Mouse (Mus musculus): ENCODE data around the gene Mettl21a. TPM values are rescaled to one million over a fixed set of nuclear protein-coding genes. Genes with fewer than 3 reads are reported as not detected.
"Not testable (repeated sequence)": the region's sequence is repeated elsewhere in the genome, so short reads cannot be mapped to it uniquely, and the experiment has no call there.

The Mettl21a gene
- polyA plus RNA-seq, 1 experiment from 2014 or later: 13.4 TPM

GRCm38 (mm10) chr1:64614311-64614710 is 2.7 kb downstream of the Mettl21a start:
- Histone ChIP-seq H3K4me3 (no peak overlapping the region), H3K27me3 (no peaks in the 10 kb centered on the region), H3K9ac (no peak overlapping the region), H3K9me3 (replicated peaks) (no peaks in the 10 kb centered on the region), H3K27ac (no peak overlapping the region), H3K4me2 (no peak overlapping the region), H3K36me3 (0 out of 2 replicates have a peak, but pooled peaks cover 6% of the 10 kb centered on the region), H3K4me1 (replicated peaks) (peaks cover 20% of the 10 kb centered on the region)
- WGBS: 84% methylated on average over 9 of the region's 9 CpGs
- ATAC-seq (replicated peaks; ENCODE audit: insufficient number of reproducible peaks, insufficient read depth, low FRiP score, low read depth): no peak

- Histone ChIP-seq H3K4me2 (no peak overlapping the region), H3K9me3 (replicated peaks) (no peaks in the 10 kb centered on the region), H3K9ac (no peak overlapping the region), H3K27me3 (no peaks in the 10 kb centered on the region), H3K36me3 (peaks cover 22% of the 10 kb centered on the region), H3K27ac (no peak overlapping the region), H3K4me3 (no peak overlapping the region), H3K4me1 (replicated peaks) (peaks cover 1% of the 10 kb centered on the region; the same call in 1 of the 2 replicates)
- ATAC-seq (replicated peaks; ENCODE audit: insufficient number of reproducible peaks, insufficient read depth, low FRiP score, low read depth): no peak
- WGBS: 67% methylated on average over 9 of the region's 9 CpGs
Measured at GRCm38 (mm10) chr1:64609976-64610375, 7.1 kb downstream of the Mettl21a start.

- H3K27me3 ChIP-seq: no peaks in the 10 kb centered on the region
- ATAC-seq (replicated peaks; ENCODE audit: insufficient number of reproducible peaks, insufficient read depth, low FRiP score, low read depth): no peak
- no peak overlapping the region for H3K4me3 ChIP-seq
- H3K4me1 ChIP-seq (replicated peaks): no peaks in the 10 kb centered on the region
- H3K27ac ChIP-seq: no peak overlapping the region
- no peak overlapping the region for H3K9ac ChIP-seq
- H3K9me3 ChIP-seq (replicated peaks): no peaks in the 10 kb centered on the region
- no peak overlapping the region for H3K4me2 ChIP-seq
- 56% methylated on average over 4 of the region's 4 CpGs for WGBS
- peaks cover 24% of the 10 kb centered on the region for H3K36me3 ChIP-seq
Measured at GRCm38 (mm10) chr1:64609145-64609544, 7.9 kb downstream of the Mettl21a start.

DNA sequence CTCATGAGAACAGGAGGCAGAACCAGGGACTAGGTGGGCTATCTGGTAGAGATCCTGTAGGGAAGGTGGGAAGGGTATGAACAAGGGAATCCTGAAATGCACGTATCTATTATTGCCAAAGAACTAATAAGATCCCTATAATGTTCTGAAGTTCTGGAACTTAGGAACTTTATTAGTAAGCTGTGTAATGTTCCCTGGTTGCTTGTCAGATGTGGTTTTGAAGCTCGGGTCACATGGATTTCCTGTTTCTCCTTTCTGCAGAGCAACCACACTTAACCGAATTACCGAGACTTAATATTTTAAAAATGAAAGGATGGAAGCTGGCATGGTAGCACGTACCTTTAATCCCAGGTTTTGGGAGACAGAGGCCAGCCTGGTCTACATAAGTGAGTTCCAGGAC is 13.7 kb downstream of the Mettl21a start:
- no peak overlapping the region for H3K9ac ChIP-seq
- H3K27me3 ChIP-seq: no peaks in the 10 kb centered on the region
- H3K4me3 ChIP-seq: no peak overlapping the region
- H3K36me3 ChIP-seq: peaks cover 17% of the 10 kb centered on the region
- H3K4me1 ChIP-seq (replicated peaks): peaks cover 3% of the 10 kb centered on the region; the same call in 1 of the 2 replicates
- H3K27ac ChIP-seq: no peak overlapping the region
- no peaks in the 10 kb centered on the region for H3K9me3 ChIP-seq (replicated peaks)
- no peak for ATAC-seq (replicated peaks; ENCODE audit: insufficient number of reproducible peaks, insufficient read depth, low FRiP score, low read depth)
- 87% methylated on average over 5 of the region's 5 CpGs for WGBS
- no peak overlapping the region for H3K4me2 ChIP-seq

GRCm38 (mm10) chr1:64601242-64601842 is 15.7 kb downstream of the Mettl21a start:
- Histone ChIP-seq H3K36me3 (peaks cover 9% of the 10 kb centered on the region; the same call in 1 of the 2 replicates), H3K4me2 (no peak overlapping the region), H3K27me3 (no peaks in the 10 kb centered on the region), H3K4me3 (no peak overlapping the region), H3K9ac (no peak overlapping the region), H3K9me3 (replicated peaks) (no peaks in the 10 kb centered on the region), H3K4me1 (replicated peaks) (peaks cover 7% of the 10 kb centered on the region), H3K27ac (no peak overlapping the region)
- no peak for ATAC-seq (replicated peaks; ENCODE audit: insufficient number of reproducible peaks, insufficient read depth, low FRiP score, low read depth)
- WGBS: 72% methylated on average over 6 of the region's 6 CpGs

DNA sequence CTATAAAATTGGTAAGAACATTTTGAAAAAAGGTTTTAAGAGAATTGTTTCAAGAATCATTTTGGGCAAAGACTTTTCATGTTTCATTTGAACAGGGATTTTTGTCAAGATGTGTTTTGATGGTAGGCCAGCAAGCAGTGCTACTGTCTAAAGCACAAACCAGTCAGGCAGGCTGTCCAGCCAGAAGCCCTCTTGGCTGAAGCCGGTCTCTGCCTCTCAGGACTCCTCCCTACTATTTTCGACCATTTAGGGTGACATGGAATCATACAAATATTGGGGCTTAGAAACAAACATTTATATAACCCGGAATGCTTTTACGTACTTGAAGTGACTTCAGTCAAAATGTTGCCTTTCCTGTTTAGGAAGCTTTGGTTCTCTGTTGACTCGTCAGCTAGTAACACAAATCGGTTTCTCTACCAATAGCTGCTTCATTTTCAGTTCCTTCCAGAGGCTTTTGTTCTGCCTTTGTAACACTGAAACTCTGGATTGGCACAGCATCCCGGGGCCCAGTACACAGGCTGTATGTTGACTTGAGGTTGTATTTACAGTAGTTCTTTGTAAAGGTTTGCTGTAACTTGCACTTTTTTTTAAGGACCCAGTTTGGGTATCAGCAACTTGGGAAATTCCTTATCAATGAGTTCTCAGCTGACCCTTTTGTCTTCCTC is 16.5 kb downstream of the Mettl21a start:
- Histone ChIP-seq H3K4me3 (no peak overlapping the region), H3K4me1 (replicated peaks) (peaks cover 15% of the 10 kb centered on the region), H3K9me3 (replicated peaks) (no peaks in the 10 kb centered on the region), H3K27ac (no peak overlapping the region), H3K36me3 (peaks cover 9% of the 10 kb centered on the region; the same call in 1 of the 2 replicates), H3K27me3 (no peaks in the 10 kb centered on the region), H3K4me2 (no peak overlapping the region), H3K9ac (no peak overlapping the region)
- WGBS: 83% methylated on average over 7 of the region's 7 CpGs
- ATAC-seq (replicated peaks; ENCODE audit: insufficient number of reproducible peaks, insufficient read depth, low FRiP score, low read depth): no peak

DNA sequence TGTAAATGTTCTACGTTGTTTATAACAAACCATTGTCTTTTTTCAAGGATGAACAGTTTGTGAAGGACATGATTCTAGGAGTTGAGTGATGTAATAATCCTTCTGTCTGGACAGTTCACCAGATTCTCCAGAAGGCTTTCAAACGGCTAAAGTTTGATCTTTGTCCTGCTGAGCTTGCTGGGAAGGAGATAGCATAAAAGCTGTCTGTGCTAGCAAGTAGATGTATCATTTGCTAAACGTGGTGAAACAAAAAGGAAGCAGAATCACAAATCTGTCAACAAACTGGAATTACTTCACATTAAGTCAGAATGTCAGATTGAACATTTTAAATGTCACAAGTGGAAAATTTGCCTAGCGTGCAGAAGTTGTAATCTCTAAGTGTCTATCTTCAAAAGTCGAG is 18.1 kb downstream of the Mettl21a start:
- H3K27ac ChIP-seq: no peak overlapping the region
- peaks cover 5% of the 10 kb centered on the region; the same call in 1 of the 2 replicates for H3K36me3 ChIP-seq
- ATAC-seq (replicated peaks; ENCODE audit: insufficient number of reproducible peaks, insufficient read depth, low FRiP score, low read depth): no peak
- WGBS: 45% methylated on average over 5 of the region's 5 CpGs
- H3K27me3 ChIP-seq: no peaks in the 10 kb centered on the region
- H3K4me1 ChIP-seq (replicated peaks): peaks cover 22% of the 10 kb centered on the region
- H3K9ac ChIP-seq: no peak overlapping the region
- H3K4me3 ChIP-seq: no peak overlapping the region
- H3K9me3 ChIP-seq (replicated peaks): no peaks in the 10 kb centered on the region
- H3K4me2 ChIP-seq: no peak overlapping the region

DNA sequence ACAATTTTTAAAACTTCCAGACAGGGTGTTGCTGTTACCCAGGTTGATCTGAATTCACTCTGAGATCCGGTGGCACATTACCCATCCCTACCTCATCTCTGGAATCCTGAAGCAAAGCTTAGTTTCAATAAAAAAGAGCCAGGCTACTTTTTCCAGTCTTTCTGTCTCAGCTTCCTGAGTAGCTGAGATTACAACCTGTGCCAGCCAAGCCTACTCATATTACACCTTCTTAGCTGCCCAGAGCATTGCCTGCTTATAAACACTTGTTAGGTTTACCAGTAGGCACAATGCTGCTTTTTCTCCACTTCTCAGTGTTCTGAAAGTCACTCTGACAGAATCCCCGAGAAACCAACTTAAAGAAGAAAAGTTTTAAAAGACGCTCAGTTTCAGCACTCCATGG is 38.2 kb downstream of the Mettl21a start:
- no peak overlapping the region for H3K4me2 ChIP-seq
- H3K9me3 ChIP-seq (replicated peaks): no peaks in the 10 kb centered on the region
- no peaks in the 10 kb centered on the region for H3K27me3 ChIP-seq
- H3K9ac ChIP-seq: no peak overlapping the region
- no peak overlapping the region for H3K4me3 ChIP-seq
- no peaks in the 10 kb centered on the region for H3K4me1 ChIP-seq (replicated peaks)
- peaks cover 53% of the 10 kb centered on the region for H3K36me3 ChIP-seq
- 91% methylated on average over 3 of the region's 3 CpGs for WGBS
- H3K27ac ChIP-seq: no peak overlapping the region
- no peak for ATAC-seq (replicated peaks; ENCODE audit: insufficient number of reproducible peaks, insufficient read depth, low FRiP score, low read depth)

DNA sequence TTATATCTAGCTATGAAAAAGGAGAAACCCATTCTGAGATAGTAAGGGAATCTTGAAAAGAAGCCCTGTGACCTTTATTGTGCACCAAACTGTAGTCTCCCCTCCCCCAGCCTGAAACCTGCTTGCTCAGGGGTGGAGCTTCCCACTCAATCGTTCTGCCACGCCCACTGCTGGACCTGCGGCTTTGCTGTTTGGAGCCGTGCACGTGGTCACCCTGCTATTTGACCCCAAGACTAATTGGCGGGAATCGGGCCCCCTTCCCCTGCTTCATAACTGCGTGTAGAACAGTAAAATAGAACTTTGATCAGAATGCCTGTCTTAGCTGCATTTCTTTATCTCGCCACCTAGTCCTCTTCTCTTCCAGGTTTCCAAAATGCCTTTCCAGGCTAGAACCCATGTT is 39.1 kb downstream of the Mettl21a start:
- H3K4me1 ChIP-seq (replicated peaks); H3K27ac ChIP-seq; H3K4me3 ChIP-seq; ATAC-seq (replicated peaks; ENCODE audit: insufficient number of reproducible peaks, insufficient read depth, low FRiP score, low read depth); H3K9ac ChIP-seq; H3K4me2 ChIP-seq; H3K9me3 ChIP-seq (replicated peaks); H3K27me3 ChIP-seq: not testable (repeated sequence)
- H3K36me3 ChIP-seq: peaks cover 53% of the 10 kb centered on the region
- 75% methylated on average over 9 of the region's 9 CpGs for WGBS

- peaks cover 46% of the 10 kb centered on the region for H3K36me3 ChIP-seq
Measured at GRCm38 (mm10) chr1:64576732-64577131, 40.3 kb downstream of the Mettl21a start.

DNA sequence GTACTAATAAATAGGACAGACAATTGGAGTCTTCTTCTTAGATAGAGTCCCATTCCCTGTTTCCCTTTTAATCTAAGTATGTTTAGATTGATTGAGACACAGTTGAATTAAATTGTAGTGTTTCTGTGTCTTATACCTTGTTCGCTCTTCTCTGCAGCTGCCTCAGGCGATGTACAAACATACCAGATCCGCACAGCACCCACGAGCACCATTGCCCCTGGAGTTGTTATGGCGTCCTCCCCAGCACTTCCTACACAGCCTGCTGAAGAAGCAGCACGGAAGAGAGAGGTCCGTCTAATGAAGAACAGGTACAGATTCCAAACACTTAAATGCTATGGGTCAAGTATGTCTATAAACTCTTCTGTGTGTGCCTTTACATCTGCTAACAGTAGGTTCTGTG is 41.0 kb downstream of the Mettl21a start:
- Histone ChIP-seq H3K27me3 (no peaks in the 10 kb centered on the region), H3K4me2 (no peak overlapping the region), H3K9ac (no peak overlapping the region), H3K4me3 (no peak overlapping the region), H3K9me3 (replicated peaks) (no peaks in the 10 kb centered on the region), H3K4me1 (replicated peaks) (no peaks in the 10 kb centered on the region), H3K27ac (no peak overlapping the region), H3K36me3 (peaks cover 42% of the 10 kb centered on the region)
- ATAC-seq (replicated peaks; ENCODE audit: insufficient number of reproducible peaks, insufficient read depth, low FRiP score, low read depth): no peak
- 91% methylated on average over 7 of the region's 7 CpGs for WGBS

More at GRCm38 (mm10) chr1:64576732-64577131, 40.3 kb downstream of the Mettl21a start:
- WGBS: 79% methylated on average over 2 of the region's 2 CpGs
- Histone ChIP-seq H3K4me2 (no peak overlapping the region), H3K27me3 (no peaks in the 10 kb centered on the region), H3K4me3 (no peak overlapping the region), H3K4me1 (replicated peaks) (no peaks in the 10 kb centered on the region), H3K9ac (no peak overlapping the region), H3K9me3 (replicated peaks) (no peaks in the 10 kb centered on the region), H3K27ac (no peak overlapping the region)
- ATAC-seq (replicated peaks; ENCODE audit: insufficient number of reproducible peaks, insufficient read depth, low FRiP score, low read depth): no peak

DNA sequence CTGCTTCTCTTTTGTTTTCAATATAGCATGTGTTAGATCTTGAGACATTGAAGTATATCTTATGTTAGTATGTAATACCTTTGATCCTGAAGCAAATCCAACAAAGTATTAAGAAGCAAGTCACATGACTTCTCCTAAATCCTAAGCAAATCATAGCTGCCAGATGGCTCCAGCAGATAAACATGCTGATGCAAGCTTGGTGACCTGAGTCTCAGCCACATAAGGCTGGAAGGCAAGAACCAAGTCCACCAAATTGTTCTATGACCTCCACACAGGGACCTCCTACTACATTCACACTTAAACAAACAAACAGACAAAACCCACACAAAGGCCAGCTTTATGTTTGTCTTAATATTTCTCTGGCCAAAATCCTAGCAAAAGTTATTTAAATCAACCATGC is 48.8 kb downstream of the Mettl21a start:
- H3K4me3 ChIP-seq: no peak overlapping the region
- peaks cover 36% of the 10 kb centered on the region for H3K36me3 ChIP-seq
- no peak overlapping the region for H3K27ac ChIP-seq
- no peaks in the 10 kb centered on the region for H3K27me3 ChIP-seq
- H3K9ac ChIP-seq: no peak overlapping the region
- no peaks in the 10 kb centered on the region for H3K4me1 ChIP-seq (replicated peaks)
- H3K4me2 ChIP-seq: no peak overlapping the region
- ATAC-seq (replicated peaks; ENCODE audit: insufficient number of reproducible peaks, insufficient read depth, low FRiP score, low read depth): no peak
- H3K9me3 ChIP-seq (replicated peaks): no peaks in the 10 kb centered on the region
